Mouse (Mus musculus) heart, adult 18-20 months (tissue): Measurements from ENCODE around the gene Nudt3. TPM values are rescaled to one million over a fixed set of nuclear protein-coding genes. Genes with fewer than 3 reads are reported as not detected.

Experiments
- DNase-seq, 2 experiments: peaks; one replicate each; pipeline ENCODE4 v3.0.0; 2021 to 2022; ENCODE audit warnings: mixed read lengths in 1 of 2
- total RNA-seq, 2 experiments: library from RNA; stranded (reverse); gene quantifications; 2 replicates each; pipeline ENCODE4 v1.2.3; 2021

Nudt3 gene
- total RNA-seq, 2 experiments from 2014 or later = 323 to 334 TPM

DNA sequence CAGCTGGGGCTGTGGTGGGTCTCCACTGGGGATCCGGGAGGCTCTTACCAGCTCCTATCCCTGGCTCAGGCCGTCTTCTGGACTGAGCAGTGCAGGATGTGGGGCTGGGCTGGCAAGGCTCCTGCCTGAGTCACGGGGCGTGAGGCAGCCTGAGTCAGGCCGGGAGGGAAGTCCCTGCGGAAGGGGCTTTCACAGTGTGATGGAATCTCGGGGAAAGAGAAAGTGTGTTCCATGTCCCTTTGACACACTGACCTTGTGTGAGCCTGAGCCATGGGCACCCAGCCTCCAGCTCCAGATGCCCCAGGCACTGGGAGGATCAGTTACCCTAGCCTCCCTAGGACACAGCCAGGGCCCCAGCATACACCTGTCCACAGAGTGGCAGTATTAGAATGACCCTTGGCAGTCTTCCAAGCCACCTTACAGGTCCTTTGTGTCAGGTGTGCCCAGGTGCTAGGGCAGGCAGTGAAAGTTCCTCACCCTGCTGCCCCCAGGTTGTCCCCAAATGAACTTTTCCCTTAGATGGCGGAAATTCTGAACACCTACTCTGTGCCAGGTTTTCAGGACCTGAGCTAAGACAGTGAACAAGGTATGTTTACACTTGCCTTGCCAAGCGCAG is 75.9 kb downstream of the Nudt3 start:
- peak; percentile 56 to 78 for DNase-seq

DNA sequence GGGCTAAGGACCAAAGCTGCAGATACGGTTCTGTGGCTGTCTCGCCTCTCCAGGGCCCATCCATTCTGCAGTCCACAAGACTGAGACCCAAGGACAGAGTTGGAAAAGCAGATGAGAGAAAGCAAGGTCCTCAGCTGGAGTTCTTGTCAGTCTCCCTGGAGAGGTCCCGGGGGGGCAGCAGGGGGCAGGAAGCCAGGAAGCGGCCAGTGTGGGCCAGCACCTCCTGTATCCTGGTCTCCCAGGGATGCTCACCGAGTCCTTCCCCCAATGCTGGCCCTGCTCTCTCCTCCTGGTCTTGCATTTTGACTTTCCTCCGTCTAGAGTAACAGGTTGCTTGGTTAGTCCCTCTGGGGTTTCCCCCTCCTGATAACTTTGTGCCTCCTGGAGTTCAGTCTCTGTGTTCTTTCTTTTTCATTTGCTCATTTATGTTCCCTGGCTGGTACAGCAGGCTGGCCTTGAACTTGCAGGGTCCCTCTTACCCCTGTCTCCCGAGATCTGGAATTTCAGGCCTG is 76.7 kb downstream of the Nudt3 start:
- DNase-seq = no peak

DNA sequence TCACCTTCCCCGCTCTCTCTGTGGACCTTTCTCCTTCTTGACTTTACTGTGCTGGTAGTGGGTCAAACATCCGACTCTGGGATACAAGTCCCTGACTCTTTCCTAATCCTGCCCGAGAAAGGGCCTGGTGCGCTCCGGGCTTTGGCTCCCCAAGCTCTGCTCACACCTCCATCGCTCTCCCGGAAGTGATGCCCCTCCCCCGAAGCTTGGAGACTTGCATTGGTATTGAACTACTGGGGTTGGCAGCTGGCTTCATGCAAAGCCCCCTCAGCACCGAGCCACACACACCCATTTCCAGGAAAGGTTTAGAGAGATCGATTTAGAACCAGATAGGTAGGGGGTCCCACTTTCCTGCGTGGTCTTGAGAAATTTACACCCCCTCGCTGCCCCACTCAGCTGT is 77.3 kb downstream of the Nudt3 start:
- no peak for DNase-seq

DNA sequence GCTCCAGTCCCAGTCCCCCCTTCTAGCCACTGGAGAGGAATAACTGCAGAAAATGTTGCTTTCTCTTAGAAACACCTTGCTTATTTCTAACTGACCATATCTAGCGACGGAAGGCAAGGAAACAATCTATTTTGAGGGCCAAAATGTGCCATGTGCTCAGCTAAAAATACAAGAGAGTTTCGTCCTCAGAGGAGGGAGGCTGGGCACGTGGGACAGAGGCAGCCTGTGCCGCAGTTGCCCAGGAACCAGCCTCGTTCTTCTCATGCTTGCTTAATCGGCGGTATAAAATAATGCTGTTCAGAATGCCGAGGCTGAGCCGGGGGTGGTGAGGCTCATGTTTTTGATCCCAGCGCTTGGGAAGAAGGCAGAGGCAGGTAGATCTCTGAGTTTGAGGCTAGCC is 78.7 kb downstream of the Nudt3 start:
- no peak for DNase-seq

DNA sequence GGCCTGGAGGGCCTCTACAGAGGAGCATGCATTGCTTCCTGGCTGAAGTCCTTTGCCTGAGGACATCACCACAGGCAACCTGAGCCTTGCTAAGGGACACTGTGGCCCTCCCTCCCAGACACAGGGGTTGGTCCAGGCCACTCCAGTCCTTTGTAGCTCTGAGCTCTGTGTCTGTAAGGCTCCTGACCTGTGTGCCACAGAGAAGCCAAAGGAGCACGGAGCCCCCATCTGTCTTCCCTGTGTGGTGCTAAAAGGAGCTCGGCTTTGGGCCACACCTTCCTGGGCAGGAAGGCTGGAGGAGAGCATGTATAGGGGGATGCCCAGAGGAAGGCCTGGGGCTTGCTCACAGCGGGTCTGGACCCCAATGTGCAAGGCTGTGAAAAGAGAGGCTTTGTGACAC is 81.3 kb downstream of the Nudt3 start:
- DNase-seq = no peak

DNA sequence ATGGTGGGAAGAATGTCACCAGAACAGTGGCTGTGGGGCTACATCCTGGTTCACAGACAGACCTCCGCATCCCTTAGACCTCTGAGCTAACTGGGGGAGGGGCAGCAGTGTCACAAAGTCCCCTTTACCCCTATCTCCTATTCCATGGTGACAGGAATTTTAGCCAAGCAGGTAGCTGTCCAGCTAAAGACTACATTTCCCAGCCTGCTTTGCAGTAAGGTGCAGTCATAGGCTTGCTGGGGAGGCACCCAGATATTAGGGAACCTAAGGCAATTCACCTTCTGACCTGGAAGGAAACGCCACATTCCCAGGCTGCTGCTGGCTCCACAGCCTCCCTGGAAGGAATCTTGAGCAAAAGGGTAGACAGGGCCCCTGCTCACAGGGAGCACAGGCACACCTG is 82.0 kb downstream of the Nudt3 start:
- DNase-seq = no peak

DNA sequence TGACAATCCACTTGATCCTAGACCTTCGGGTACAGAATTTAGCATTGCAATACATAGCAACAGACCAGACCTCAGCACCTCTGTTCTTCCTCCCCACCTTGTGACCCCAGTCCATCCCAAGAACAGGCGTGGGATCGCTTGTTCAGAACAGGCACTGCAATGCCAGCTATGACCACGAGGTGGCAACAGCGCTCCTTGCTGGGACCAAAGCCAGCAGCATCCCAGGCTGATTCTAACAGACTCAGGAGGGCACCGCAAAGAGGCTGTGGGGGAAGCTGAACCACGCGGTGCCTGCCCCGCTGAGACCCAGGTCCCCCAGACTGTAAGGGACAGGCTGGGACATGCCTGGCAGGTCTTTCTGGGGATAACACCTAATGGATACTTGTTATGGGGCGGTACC is 88.6 kb downstream of the Nudt3 start:
- DNase-seq = peak; percentile 82 to 95

DNA sequence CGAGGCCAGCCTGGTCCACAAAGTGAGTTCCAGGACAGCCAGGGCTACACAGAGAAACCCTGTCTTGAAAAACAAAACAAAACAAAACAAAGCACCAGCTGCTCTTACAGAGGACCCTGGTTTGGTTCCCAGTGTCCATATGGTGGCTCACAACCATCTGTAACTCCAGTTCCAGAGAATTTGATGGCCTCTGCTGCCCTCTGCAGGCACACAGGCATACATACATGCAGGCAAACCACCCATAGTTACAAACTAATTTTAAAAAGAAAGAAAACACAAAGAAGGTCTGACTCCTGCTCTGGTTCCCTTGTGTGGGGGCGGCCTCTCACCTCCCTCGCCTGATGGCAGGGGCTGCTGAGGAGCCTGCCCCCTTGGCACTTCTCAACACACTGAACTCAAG is 89.9 kb downstream of the Nudt3 start:
- DNase-seq = no peak

DNA sequence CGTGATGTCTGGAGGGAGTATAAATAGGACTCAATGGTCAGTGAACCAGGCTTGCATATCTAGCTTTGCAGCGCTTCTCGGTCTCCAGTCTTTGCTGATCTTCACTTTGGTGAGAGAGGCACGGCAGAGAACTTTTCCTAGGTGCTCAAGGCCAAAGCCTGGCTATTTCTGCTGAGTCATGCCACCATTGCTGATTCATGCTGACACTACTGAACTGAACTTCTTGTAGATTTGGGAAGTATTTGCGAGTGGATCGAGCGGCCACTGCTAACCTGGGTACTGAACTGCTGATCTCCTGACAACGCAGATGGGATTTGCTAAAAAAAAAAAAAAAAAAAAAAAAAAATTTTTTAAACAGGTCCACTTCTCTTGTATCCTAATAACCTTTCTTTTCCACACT is 91.2 kb downstream of the Nudt3 start:
- no peak for DNase-seq

Other genes with a start within 250 kb of the Nudt3 start
- under 1 TPM; 0.15 to 0.18 TPM for gene Grm4, start 102.1 kb downstream of the Nudt3 start, total RNA-seq
- gene Hmga1, start 67.0 kb downstream of the Nudt3 start, total RNA-seq = 10 to 100 TPM; 47.3 to 52.7 TPM
- 10 to 100 TPM in 1 of 2 experiments, 1 to 10 TPM in 1; 9.3 to 10.6 TPM for gene AI413582, start 57.7 kb downstream of the Nudt3 start, total RNA-seq
- gene RPS10-NUDT3, start 11.7 kb upstream of the Nudt3 start, total RNA-seq = under 1 TPM in 1 of 2 experiments, not detected in 1; 0.84 TPM
- gene Rps10, start 13.2 kb upstream of the Nudt3 start, total RNA-seq = 100 to 1,000 TPM; 527 to 608 TPM
- under 1 TPM; 0.25 to 0.67 TPM for gene Pacsin1, start 32.0 kb upstream of the Nudt3 start, total RNA-seq
- gene Spdef, start 105.5 kb upstream of the Nudt3 start, total RNA-seq = under 1 TPM in 1 of 2 experiments, not detected in 1; 0.18 TPM
- 100 to 1,000 TPM; 138 to 145 TPM for gene D17Wsu92e, start 197.2 kb upstream of the Nudt3 start, total RNA-seq
- gene Snrpc, start 214.7 kb upstream of the Nudt3 start, total RNA-seq = 10 to 100 TPM; 46.0 to 50.6 TPM
- 10 to 100 TPM; 16.8 to 20.6 TPM for gene Uhrf1bp1, start 232.9 kb upstream of the Nudt3 start, total RNA-seq